Mouse (Mus musculus) embryonic facial prominence, embryonic 10.5 days (tissue): Measurements from ENCODE around the gene Pgpep1. TPM values are rescaled to one million over a fixed set of nuclear protein-coding genes. Genes with fewer than 3 reads are reported as not detected.

ENCODE experiments used
- DNase-seq: peaks from one replicate; pipeline ENCODE4 v3.0.0-alpha.2; 2017; ENCODE audit warnings: low spot score
- H3K27ac ChIP-seq: fragments of 300-500 bp; sonication (generic); replicated peaks from 2 replicates; pipeline ENCODE4 v1.5.1; 2016; ENCODE audit warnings: mild to moderate bottlenecking
- H3K27me3 ChIP-seq: fragments of 300-500 bp; sonication (generic); replicated peaks from 2 replicates; pipeline ENCODE4 v1.6.1; 2016; ENCODE audit warnings: low read depth, mild to moderate bottlenecking; ENCODE audit not compliant: poor library complexity, severe bottlenecking
- H3K36me3 ChIP-seq: fragments of 300-500 bp; sonication (generic); replicated peaks from 2 replicates; pipeline ENCODE4 v1.6.1; 2016; ENCODE audit warnings: mild to moderate bottlenecking, moderate library complexity
- H3K4me1 ChIP-seq: fragments of 300-500 bp; sonication (generic); 2 replicates; pipeline ENCODE4 v1.6.1; 2016
- H3K4me3 ChIP-seq: fragments of 300-500 bp; sonication (generic); 2 replicates; pipeline ENCODE4 v1.5.1; 2016; ENCODE audit warnings: mild to moderate bottlenecking, moderate library complexity
- H3K9me3 ChIP-seq: fragments of 300-500 bp; sonication (generic); 2 replicates; pipeline ENCODE4 v1.6.1; 2016; ENCODE audit warnings: mild to moderate bottlenecking
- WGBS: fragments of 180-500 bp; shearing (Covaris S2); methylation state at CpG from one replicate; pipeline ENCODE4 v1.1.7; 2016; 5-methylcytosine and 5-hydroxymethylcytosine counted together
- polyA plus RNA-seq: library from polyadenylated mRNA; unstranded; fragments of >200 nt; fragmentation: Nextera tagmentation; extraction: Ambion mirVana; gene quantifications from 2 replicates; pipeline ENCODE4 v1.2.1, GENCODE M21; 2016

Gene Pgpep1
- polyA plus RNA-seq, 1 experiment from 2014 or later = 51.8 TPM

GRCm38 (mm10) chr8:70682692-70683091 lies 22.5 kb upstream of the Pgpep1 start:
- Histone ChIP-seq H3K4me1 (peaks cover 24% of the 10 kb centered on the region), H3K27me3 (no peaks in the 10 kb centered on the region), H3K36me3 (peaks cover 30% of the 10 kb centered on the region), H3K4me3 (no peak overlapping the region), H3K27ac (peak overlapping the region; percentile 70), H3K9me3 (no peaks in the 10 kb centered on the region)
- 50% methylated on average over 3 of the region's 3 CpGs for WGBS
- DNase-seq = peak; percentile 24

GRCm38 (mm10) chr8:70682193-70682592 lies 22.0 kb upstream of the Pgpep1 start:
- Histone ChIP-seq H3K36me3 (peaks cover 35% of the 10 kb centered on the region), H3K4me1 (peaks cover 24% of the 10 kb centered on the region), H3K27ac (peak overlapping the region; percentile 70), H3K27me3 (no peaks in the 10 kb centered on the region), H3K4me3 (peak overlapping the region; percentile 42), H3K9me3 (no peaks in the 10 kb centered on the region)
- peak; percentile 58 for DNase-seq
- WGBS = 11% methylated on average over 19 of the region's 19 CpGs

GRCm38 (mm10) chr8:70681410-70681809 lies 21.2 kb upstream of the Pgpep1 start:
- WGBS = 72% methylated on average over 3 of the region's 3 CpGs
- no peaks in the 10 kb centered on the region for H3K9me3 ChIP-seq
- peaks cover 24% of the 10 kb centered on the region for H3K4me1 ChIP-seq
- no peak overlapping the region for H3K4me3 ChIP-seq
- H3K27ac ChIP-seq = 0 out of 2 replicates have a peak overlapping the region, but pooled peaks have one; percentile 70
- DNase-seq = no peak
- H3K27me3 ChIP-seq = no peaks in the 10 kb centered on the region
- peaks cover 41% of the 10 kb centered on the region for H3K36me3 ChIP-seq

GRCm38 (mm10) chr8:70680039-70680438 lies 19.9 kb upstream of the Pgpep1 start:
- H3K9me3 ChIP-seq = no peaks in the 10 kb centered on the region
- H3K27ac ChIP-seq = no peak overlapping the region
- H3K27me3 ChIP-seq = no peaks in the 10 kb centered on the region
- H3K4me1 ChIP-seq = peaks cover 28% of the 10 kb centered on the region
- H3K4me3 ChIP-seq = no peak overlapping the region
- DNase-seq = no peak
- WGBS = 86% methylated on average over 3 of the region's 3 CpGs
- H3K36me3 ChIP-seq = peaks cover 46% of the 10 kb centered on the region

GRCm38 (mm10) chr8:70679404-70679803 lies 19.2 kb upstream of the Pgpep1 start:
- no peak overlapping the region for H3K27ac ChIP-seq
- 90% methylated on average over 4 of the region's 4 CpGs for WGBS
- peaks cover 32% of the 10 kb centered on the region for H3K4me1 ChIP-seq

GRCm38 (mm10) chr8:70678679-70679078 lies 18.5 kb upstream of the Pgpep1 start:
- peak overlapping the region; percentile 40; the same call in 1 of the 2 replicates for H3K27ac ChIP-seq
- no peak for DNase-seq
- no peaks in the 10 kb centered on the region for H3K9me3 ChIP-seq
- H3K4me3 ChIP-seq = no peak overlapping the region; the same call in 1 of the 2 replicates
- peaks cover 46% of the 10 kb centered on the region for H3K36me3 ChIP-seq
- H3K4me1 ChIP-seq = peaks cover 36% of the 10 kb centered on the region
- no peaks in the 10 kb centered on the region for H3K27me3 ChIP-seq

More at GRCm38 (mm10) chr8:70679404-70679803, 19.2 kb upstream of the Pgpep1 start:
- Histone ChIP-seq H3K4me3 (no peak overlapping the region), H3K27me3 (no peaks in the 10 kb centered on the region), H3K36me3 (peaks cover 46% of the 10 kb centered on the region), H3K9me3 (no peaks in the 10 kb centered on the region)
- no peak for DNase-seq

GRCm38 (mm10) chr8:70677451-70678080 lies 17.4 kb upstream of the Pgpep1 start:
- H3K36me3 ChIP-seq = peaks cover 46% of the 10 kb centered on the region
- H3K4me3 ChIP-seq = no peak overlapping the region
- no peak overlapping the region for H3K27ac ChIP-seq
- WGBS = 94% methylated on average over 15 of the region's 15 CpGs
- no peak for DNase-seq
- H3K4me1 ChIP-seq = peaks cover 39% of the 10 kb centered on the region
- no peaks in the 10 kb centered on the region for H3K9me3 ChIP-seq
- H3K27me3 ChIP-seq = no peaks in the 10 kb centered on the region

DNA sequence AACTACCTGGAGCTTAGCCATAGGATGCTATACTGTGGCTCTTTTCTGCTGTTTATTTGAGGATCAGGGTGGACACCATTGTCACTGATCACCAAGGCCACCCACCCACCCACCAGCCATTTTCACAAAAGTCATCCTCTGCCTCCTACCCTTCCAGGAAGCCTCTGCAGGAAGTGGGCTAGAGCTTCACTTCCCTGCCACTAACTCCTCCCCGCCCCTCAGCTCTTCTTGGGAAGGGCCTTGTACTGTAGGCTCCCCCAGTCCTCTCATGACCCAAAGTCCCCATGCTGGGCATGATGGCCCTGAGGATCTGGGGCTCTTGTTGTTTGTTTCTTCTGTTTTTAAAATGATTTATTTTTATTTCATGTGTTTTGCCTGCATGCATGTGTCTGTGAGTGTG lies 15.1 kb upstream of the Pgpep1 start:
- Histone ChIP-seq H3K36me3 (peaks cover 43% of the 10 kb centered on the region), H3K27ac (0 out of 2 replicates have a peak overlapping the region, but pooled peaks have one; percentile 95), H3K9me3 (no peaks in the 10 kb centered on the region), H3K27me3 (no peaks in the 10 kb centered on the region), H3K4me1 (peaks cover 37% of the 10 kb centered on the region), H3K4me3 (no peak overlapping the region)
- 85% methylated on average over 1 of the region's 1 CpGs for WGBS
- no peak for DNase-seq

DNA sequence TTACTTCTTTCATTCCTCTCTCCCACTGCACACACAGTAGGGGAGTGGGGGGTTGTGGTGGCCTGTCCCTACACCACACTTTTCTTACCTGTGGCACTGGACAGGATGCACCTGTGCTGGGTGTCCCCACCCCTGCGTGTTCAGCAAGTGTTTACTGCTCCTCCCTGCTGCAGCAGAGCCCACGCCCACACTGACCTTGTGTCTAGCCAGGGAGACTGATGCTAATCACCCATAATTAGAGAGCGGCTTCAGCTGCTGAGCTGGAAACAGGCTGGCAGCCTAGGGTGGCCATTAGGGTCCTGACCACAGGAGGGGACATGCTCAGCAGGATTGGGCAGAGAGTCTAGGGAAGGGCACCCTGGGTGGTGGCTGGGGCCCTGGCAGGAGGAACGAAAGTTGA lies 14.5 kb upstream of the Pgpep1 start:
- peaks cover 36% of the 10 kb centered on the region for H3K36me3 ChIP-seq
- no peak for DNase-seq
- peak overlapping the region; percentile 67 for H3K4me3 ChIP-seq
- peak overlapping the region; percentile 95 for H3K27ac ChIP-seq
- 74% methylated on average over 4 of the region's 4 CpGs for WGBS
- H3K27me3 ChIP-seq = no peaks in the 10 kb centered on the region
- H3K9me3 ChIP-seq = no peaks in the 10 kb centered on the region
- H3K4me1 ChIP-seq = peaks cover 37% of the 10 kb centered on the region

DNA sequence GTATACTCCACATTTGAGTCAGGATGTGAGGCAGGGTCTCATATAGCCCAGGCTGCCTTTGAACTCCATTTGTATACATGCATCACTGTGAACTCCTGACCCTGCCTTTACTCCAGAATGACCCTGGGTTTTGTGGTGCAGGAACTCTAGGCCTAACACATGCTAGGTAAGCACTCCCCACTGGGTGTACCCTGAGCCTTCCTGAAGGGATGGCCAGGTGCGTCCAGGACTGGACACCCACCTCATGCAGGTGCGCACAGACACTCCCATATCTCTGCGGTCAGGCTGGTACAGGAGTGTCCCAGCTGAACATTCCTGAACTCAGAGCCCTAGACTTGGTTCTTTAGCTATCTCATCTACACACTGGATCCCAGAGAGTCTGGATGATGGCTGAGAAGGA lies 13.9 kb upstream of the Pgpep1 start:
- DNase-seq = no peak
- Histone ChIP-seq H3K4me1 (peaks cover 33% of the 10 kb centered on the region), H3K9me3 (no peaks in the 10 kb centered on the region), H3K27ac (peak overlapping the region; percentile 95), H3K4me3 (peak overlapping the region; percentile 67), H3K27me3 (no peaks in the 10 kb centered on the region), H3K36me3 (peaks cover 30% of the 10 kb centered on the region)
- 87% methylated on average over 3 of the region's 3 CpGs for WGBS

DNA sequence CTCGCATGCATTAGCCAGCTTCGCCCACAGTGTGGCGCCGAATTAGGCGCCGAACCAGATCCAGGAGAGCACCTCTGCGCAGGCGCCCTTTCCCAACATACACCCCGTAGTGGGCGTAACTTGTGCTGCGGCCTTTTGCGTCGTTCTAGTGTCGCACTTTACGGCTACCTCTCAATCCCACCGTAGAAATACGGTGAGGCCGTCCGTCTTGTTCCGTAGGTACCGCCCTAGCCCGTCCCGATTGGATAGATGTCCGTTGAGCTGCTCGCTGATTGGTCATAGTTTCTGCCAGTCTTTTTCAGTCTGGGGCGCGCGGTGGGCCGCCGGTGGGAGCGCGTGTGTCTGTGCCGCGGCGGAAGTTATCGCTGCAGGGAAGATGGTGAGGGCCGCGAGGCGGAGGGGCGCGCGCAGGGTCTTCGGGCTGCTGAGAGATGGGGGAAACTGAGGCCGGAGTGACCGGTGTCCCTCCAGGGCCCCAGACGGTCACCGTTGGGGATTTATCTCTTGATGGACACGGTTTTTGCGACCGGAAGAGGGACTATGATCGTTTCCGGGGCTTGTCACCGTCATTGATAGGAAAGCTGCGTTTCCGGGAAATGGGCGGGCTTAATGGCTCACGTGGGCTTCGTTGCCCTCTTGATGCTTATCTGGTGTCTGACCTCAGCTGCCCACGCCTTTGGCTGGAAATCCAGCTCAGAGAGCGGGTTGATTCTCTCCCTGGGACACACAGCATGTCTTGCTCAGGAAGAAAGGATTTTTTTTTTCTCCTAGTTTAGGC lies 13.1 kb upstream of the Pgpep1 start, which contains the start of gene Lsm4:
Lsm4 (plus strand) TSS at position 170 of the 778 bp plus-strand sequence.
- peaks cover 22% of the 10 kb centered on the region for H3K36me3 ChIP-seq
- no peaks in the 10 kb centered on the region for H3K27me3 ChIP-seq
- H3K27ac ChIP-seq = peak within 1 kb of the TSS; percentile 95
- H3K4me3 ChIP-seq = peak within 1 kb of the TSS; percentile 67
- peak; percentile 97 for DNase-seq
- WGBS = under 1% methylated on average over 60 of the region's 60 CpGs
- 0 out of 2 replicates have a peak, but pooled peaks cover 1% of the 10 kb centered on the region for H3K9me3 ChIP-seq
- peaks cover 33% of the 10 kb centered on the region for H3K4me1 ChIP-seq

- peaks cover 14% of the 10 kb centered on the region for H3K36me3 ChIP-seq
- peak overlapping the region; percentile 67 for H3K4me3 ChIP-seq
- H3K27ac ChIP-seq = peak overlapping the region; percentile 95
- 0 out of 2 replicates have a peak, but pooled peaks cover 4% of the 10 kb centered on the region for H3K9me3 ChIP-seq
- 40% methylated on average over 19 of the region's 19 CpGs for whole genome bisulfite sequencing
- peaks cover 33% of the 10 kb centered on the region for H3K4me1 ChIP-seq
- DNase-seq = no peak
- H3K27me3 ChIP-seq = no peaks in the 10 kb centered on the region
Observed at GRCm38 (mm10) chr8:70672325-70673078, 12.3 kb upstream of the Pgpep1 start.
